Mouse (Mus musculus) layer of hippocampus, postnatal 25 days (tissue): ENCODE measurements around the gene Ush1c. TPM values are rescaled to one million over a fixed set of nuclear protein-coding genes. Genes with fewer than 3 reads are reported as not detected.

Source experiments
- DNase-seq, 2 experiments: peaks; one replicate each; pipeline ENCODE4 v3.0.0; 2022; ENCODE audit warnings: mixed read lengths in 2 of 2, low spot score in 1 of 2; ENCODE audit errors: extremely low spot score in 1 of 2
- total RNA-seq, 2 experiments: library from RNA; stranded (reverse); gene quantifications; 2 replicates each; pipeline ENCODE4 v1.2.3; 2021

Ush1c gene
- total RNA-seq, 2 experiments from 2014 or later, result 0.28 TPM; not detected in 1

GRCm38 (mm10) chr7:46146675-46147308, 91.5 kb downstream of the Ush1c start:
- no peak for DNase-seq

Other genes with a start within 250 kb of the Ush1c start
- gene Abcc6, start 208.2 kb downstream of the Ush1c start, total RNA-seq, result 1 to 10 TPM; 2.3 to 4.3 TPM
- gene Nomo1, start 204.8 kb downstream of the Ush1c start, total RNA-seq, result 100 to 1,000 TPM; 103 to 109 TPM
- gene Kcnj11, start 137.7 kb downstream of the Ush1c start, total RNA-seq, result 10 to 100 TPM; 31.8 to 31.9 TPM
- gene Abcc8, start 58.5 kb downstream of the Ush1c start, total RNA-seq, result 10 to 100 TPM; 42.6 to 48.4 TPM
- gene Otog, start 2.5 kb upstream of the Ush1c start, total RNA-seq, result under 1 TPM; 0.14 to 0.27 TPM
- not detected for gene Myod1, start 138.0 kb upstream of the Ush1c start, total RNA-seq
- 100 to 1,000 TPM; 105 to 112 TPM for gene Kcnc1, start 158.0 kb upstream of the Ush1c start, total RNA-seq